Mouse (Mus musculus): ENCODE data around the gene Htr3a. TPM values are rescaled to one million over a fixed set of nuclear protein-coding genes. Genes with fewer than 3 reads are reported as not detected.

Htr3a gene
- polyA plus RNA-seq, 1 experiment: not detected

DNA sequence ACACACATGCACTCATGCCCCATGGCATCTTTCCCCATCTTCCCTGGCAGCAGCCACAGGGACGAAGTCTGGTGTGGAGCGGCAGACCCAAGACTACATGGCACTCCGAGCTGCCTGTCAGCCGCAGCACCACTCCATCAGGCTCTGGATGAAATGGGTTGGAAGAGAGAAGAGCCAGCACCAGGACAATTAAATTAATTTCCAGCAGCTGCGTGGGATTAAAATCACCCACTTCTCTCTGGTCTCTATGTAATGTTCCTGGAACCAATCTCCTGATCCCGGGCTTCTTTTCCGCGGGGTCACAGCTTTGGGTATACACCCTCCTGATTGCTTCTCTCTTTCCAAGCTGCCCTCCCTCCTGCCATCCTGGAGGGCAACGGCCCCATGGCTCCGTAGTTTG is 49.4 kb downstream of the Htr3a start:
- TF ChIP-seq GATA1 (IDR thresholded peaks at IDR 0.05; ENCODE audit: low read length): no peak

DNA sequence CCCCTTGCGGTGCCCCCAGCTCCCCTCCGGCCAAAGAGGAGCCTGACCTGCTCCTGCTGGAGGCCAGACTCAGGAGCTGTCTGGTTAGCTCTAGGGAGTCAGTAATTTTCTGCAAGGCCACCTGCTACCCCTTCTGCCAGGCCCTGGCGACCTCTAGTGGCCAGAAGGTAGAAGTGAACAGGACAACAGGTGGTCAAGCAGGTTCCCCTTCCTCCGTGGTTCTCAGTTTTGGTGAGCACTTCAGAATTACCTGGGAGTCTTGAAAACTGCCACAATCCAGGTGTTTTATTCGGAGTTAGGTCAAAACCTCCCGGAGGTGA is 50.4 kb downstream of the Htr3a start:
- no peak for TF ChIP-seq GATA1 (IDR thresholded peaks at IDR 0.05; ENCODE audit: low read length)

DNA sequence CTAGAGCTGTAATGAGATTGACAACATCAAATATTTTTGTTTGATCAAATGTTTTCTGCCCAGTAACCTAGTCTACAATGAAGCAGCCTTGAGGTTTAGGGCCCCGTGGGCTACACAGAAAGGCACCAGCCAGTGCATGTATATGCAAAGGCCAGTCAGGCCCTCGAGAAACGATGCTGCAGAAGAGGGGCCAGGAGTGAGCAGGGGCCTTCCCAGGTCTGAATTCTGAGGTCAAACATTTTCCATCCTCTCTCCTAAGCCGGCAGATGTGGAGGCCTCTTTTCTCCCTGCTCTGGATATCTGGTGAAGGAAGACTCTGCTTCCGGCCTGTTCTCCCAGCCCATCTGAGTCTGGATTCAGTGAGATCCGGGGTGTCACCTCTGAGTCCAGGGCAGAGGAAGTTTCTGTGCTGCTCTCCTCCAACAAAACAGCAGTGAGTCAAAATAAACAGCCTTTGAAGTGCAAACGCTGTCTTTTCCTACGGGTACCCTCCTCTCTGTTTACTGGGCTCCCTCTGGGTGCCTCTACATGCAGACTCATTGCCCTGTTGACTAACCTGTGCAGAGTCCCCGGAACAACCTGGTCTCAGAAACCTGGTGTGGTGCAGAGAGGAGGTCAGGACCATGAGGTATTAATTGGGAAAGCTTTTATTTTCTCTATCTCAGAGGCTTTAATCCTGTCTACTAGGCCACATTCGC is 50.9 kb downstream of the Htr3a start:
- TF ChIP-seq GATA1 (IDR thresholded peaks at IDR 0.05; ENCODE audit: low read length): no peak

DNA sequence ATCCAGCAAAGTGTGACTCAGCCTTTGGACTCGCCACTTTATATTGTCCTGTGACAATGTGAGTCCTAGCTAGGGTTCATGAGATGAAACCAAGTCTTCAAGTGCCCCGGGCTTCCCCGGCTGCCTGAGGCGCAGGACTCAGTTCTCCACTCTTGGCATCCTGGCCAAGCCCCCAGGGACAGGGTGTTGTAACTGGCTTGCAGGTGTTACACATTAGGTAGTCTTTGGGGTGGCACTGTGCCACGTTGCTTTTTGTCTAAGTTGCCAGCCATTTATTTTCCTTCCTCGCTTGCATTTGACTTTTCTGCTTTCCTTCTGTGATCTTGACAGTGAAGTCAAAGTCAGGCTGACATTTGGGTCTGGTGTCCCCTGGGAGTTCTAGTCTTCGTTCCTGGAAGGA is 53.0 kb downstream of the Htr3a start:
- TF ChIP-seq GATA1 (IDR thresholded peaks at IDR 0.05; ENCODE audit: low read length): no peak

DNA sequence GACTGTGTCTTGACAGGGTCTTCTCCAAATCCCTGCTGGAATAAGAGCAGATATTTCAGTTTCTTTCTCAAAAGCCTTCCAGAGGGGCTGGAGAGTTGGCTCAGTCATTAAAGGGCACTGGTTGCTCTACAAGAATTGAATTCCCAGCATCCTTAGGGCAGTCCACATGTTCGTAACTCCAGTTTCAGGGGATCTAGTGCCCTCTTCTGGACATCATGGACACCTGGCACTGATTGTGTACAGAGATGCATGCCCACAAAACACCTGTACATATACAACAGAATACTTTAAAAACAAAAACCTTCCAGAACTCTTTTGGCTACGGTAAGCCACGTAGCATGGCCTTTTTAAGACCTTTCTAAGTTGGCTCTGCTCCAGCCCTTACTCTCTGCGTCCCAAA is 54.7 kb downstream of the Htr3a start:
- TF ChIP-seq GATA1 (IDR thresholded peaks at IDR 0.05; ENCODE audit: low read length): no peak

DNA sequence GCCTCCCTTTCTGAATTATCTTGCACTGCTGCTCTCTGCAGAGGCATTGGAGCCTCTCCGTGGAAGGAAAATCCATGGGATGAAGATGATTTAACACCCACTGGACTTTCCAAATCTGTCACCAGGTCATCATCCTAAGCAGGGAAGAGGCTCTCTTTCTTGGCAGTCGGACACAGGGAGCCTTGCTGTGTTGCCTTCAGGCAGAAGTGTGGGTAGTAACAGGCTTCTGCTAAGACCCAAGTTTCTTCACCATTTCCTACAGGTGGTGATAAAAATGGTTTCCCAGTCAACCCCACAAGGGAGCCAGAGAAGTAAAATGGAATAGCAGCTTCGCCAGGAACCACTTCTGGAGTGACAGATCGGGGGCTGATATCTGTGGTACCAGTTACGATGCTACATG is 61.4 kb downstream of the Htr3a start:
- no peak for TF ChIP-seq GATA1 (IDR thresholded peaks at IDR 0.05; ENCODE audit: low read length)

Other genes starting within 250 kb of the Htr3a start
- gene Zbtb16, start 74.9 kb downstream of the Htr3a start, polyA plus RNA-seq (2012): 6.4 and 6.5 TPM in 2 replicates
- gene Htr3b, start 53.9 kb upstream of the Htr3a start, polyA plus RNA-seq (2012): not detected in 2 replicates
- gene Usp28, start 74.3 kb upstream of the Htr3a start, polyA plus RNA-seq (2012): 10.5 and 14.8 TPM in 2 replicates
- gene Zw10, start 144.5 kb upstream of the Htr3a start, polyA plus RNA-seq (2012): 5.9 and 8.3 TPM in 2 replicates
- not detected in 2 replicates for gene Tmprss5, start 170.2 kb upstream of the Htr3a start, polyA plus RNA-seq (2012)